Mouse (Mus musculus) lung, adult 2 months (tissue): ENCODE results near the gene Tmem176b. TPM values are rescaled to one million over a fixed set of nuclear protein-coding genes. Genes with fewer than 3 reads are reported as not detected.
A peak's percentile ranks its signal among the peaks of the same experiment; 100 is the strongest.

Experiments
- DNase-seq: peaks from one replicate; pipeline ENCODE4 v3.0.0; 2022
- H3K4me1 ChIP-seq: fragments of 200-500 bp; 2 replicates; pipeline ENCODE4 v1.6.1; 2011; ENCODE audit warnings: low read length; ENCODE audit not compliant: control insufficient read depth, insufficient read depth
- H3K4me3 ChIP-seq: fragments of 200-500 bp; replicated peaks from 2 replicates; pipeline ENCODE3; 2011; ENCODE audit warnings: low read depth, mild to moderate bottlenecking, control low read depth, low read length; ENCODE audit errors: extremely low read depth
- CTCF ChIP-seq: fragments of 200-500 bp; IDR thresholded peaks from 2 replicates; pipeline ENCODE4 v1.5.1; 2011; ENCODE audit warnings: mild to moderate bottlenecking, low read length, control low read depth; ENCODE audit not compliant: insufficient read depth
- POLR2A ChIP-seq: fragments of 200-500 bp; IDR thresholded peaks from 2 replicates; pipeline ENCODE4 v1.6.1; 2011; ENCODE audit warnings: low read depth, mild to moderate bottlenecking, control low read depth, low read length, borderline replicate concordance; ENCODE audit errors: extremely low read depth
- WGBS: fragments of 180-500 bp; shearing (Covaris S2); methylation state at CpG from one replicate; pipeline ENCODE4 v1.1.7; 2018; 5-methylcytosine and 5-hydroxymethylcytosine counted together
- polyA plus RNA-seq: library from polyadenylated mRNA; depleted of rRNA; stranded (reverse); fragments of >200 nt; gene quantifications from 2 replicates; pipeline ENCODE4 v1.2.3, GENCODE M21; 2012

Gene Tmem176b
- polyA plus RNA-seq, 1 experiment, result 609 TPM

GRCm38 (mm10) chr6:48864723-48865122, 23.4 kb upstream of the Tmem176b start:
- no peak for DNase-seq
- Histone ChIP-seq H3K4me3 (no peak overlapping the region), H3K4me1 (0 out of 2 replicates have a peak, but pooled peaks cover 2% of the 10 kb centered on the region)
- 61% methylated on average over 3 of the region's 3 CpGs for WGBS
- TF ChIP-seq POLR2A, result no peak
- TF ChIP-seq CTCF, result no peak

- TF ChIP-seq POLR2A (no peak), CTCF (no peak)
- DNase-seq, result no peak
- WGBS, result 73% methylated on average over 3 of the region's 3 CpGs
- H3K4me3 ChIP-seq, result no peak overlapping the region
- H3K4me1 ChIP-seq, result 0 out of 2 replicates have a peak, but pooled peaks cover 2% of the 10 kb centered on the region
Measured at GRCm38 (mm10) chr6:48864181-48864580, 22.9 kb upstream of the Tmem176b start.

GRCm38 (mm10) chr6:48863488-48863887, 22.2 kb upstream of the Tmem176b start:
- TF ChIP-seq POLR2A, result no peak
- TF ChIP-seq CTCF, result no peak
- DNase-seq, result no peak
- 79% methylated on average over 7 of the region's 7 CpGs for WGBS
- peaks cover 2% of the 10 kb centered on the region; the same call in 1 of the 2 replicates for H3K4me1 ChIP-seq
- no peak overlapping the region for H3K4me3 ChIP-seq

- 71% methylated on average over 4 of the region's 4 CpGs for WGBS
- no peak for TF ChIP-seq POLR2A
- TF ChIP-seq CTCF, result no peak
- H3K4me3 ChIP-seq, result no peak overlapping the region
Measured at GRCm38 (mm10) chr6:48862816-48863215, 21.5 kb upstream of the Tmem176b start.

GRCm38 (mm10) chr6:48861616-48862280, 20.5 kb upstream of the Tmem176b start:
- Histone ChIP-seq H3K4me3 (no peak overlapping the region), H3K4me1 (peaks cover 12% of the 10 kb centered on the region)
- TF ChIP-seq CTCF, result no peak
- TF ChIP-seq POLR2A, result 0 out of 2 replicates have a peak, but pooled peaks have one; percentile 15
- DNase-seq, result no peak
- 73% methylated on average over 12 of the region's 12 CpGs for WGBS

More at GRCm38 (mm10) chr6:48862816-48863215, 21.5 kb upstream of the Tmem176b start:
- DNase-seq, result no peak
- H3K4me1 ChIP-seq, result peaks cover 7% of the 10 kb centered on the region

- TF ChIP-seq POLR2A (no peak), CTCF (no peak)
- 93% methylated on average over 1 of the region's 1 CpGs for WGBS
Measured at GRCm38 (mm10) chr6:48860851-48861250, 19.6 kb upstream of the Tmem176b start.

GRCm38 (mm10) chr6:48860130-48860815, 19.0 kb upstream of the Tmem176b start:
- Histone ChIP-seq H3K4me3 (no peak overlapping the region), H3K4me1 (peaks cover 12% of the 10 kb centered on the region)
- DNase-seq, result peak; percentile 45
- TF ChIP-seq CTCF (peak; percentile 77), POLR2A (no peak)
- 17% methylated on average over 23 of the region's 23 CpGs for WGBS

More at GRCm38 (mm10) chr6:48860851-48861250, 19.6 kb upstream of the Tmem176b start:
- H3K4me3 ChIP-seq, result no peak overlapping the region
- no peak for DNase-seq
- peaks cover 12% of the 10 kb centered on the region for H3K4me1 ChIP-seq

GRCm38 (mm10) chr6:48857613-48858302, 16.5 kb upstream of the Tmem176b start:
- WGBS, result 21% methylated on average over 8 of the region's 8 CpGs
- DNase-seq, result peak; percentile 31
- TF ChIP-seq CTCF (no peak), POLR2A (no peak)
- Histone ChIP-seq H3K4me1 (peaks cover 10% of the 10 kb centered on the region), H3K4me3 (no peak overlapping the region)

- TF ChIP-seq POLR2A (no peak), CTCF (no peak)
- no peak overlapping the region for H3K4me3 ChIP-seq
- WGBS, result 97% methylated on average over 2 of the region's 2 CpGs
- no peak for DNase-seq
- peaks cover 10% of the 10 kb centered on the region for H3K4me1 ChIP-seq
Measured at GRCm38 (mm10) chr6:48854155-48854554, 12.9 kb upstream of the Tmem176b start.
